Mouse (Mus musculus) layer of hippocampus, adult 9-11 months (tissue): ENCODE measurements around the gene Ebf1.

Source experiments
- DNase-seq: peaks from one replicate; pipeline ENCODE4 v3.0.0; 2022

The Ebf1 gene

GRCm38 (mm10) chr11:44976254-44976802 is 359.2 kb downstream of the Ebf1 start:
- DNase-seq: no peak

DNA sequence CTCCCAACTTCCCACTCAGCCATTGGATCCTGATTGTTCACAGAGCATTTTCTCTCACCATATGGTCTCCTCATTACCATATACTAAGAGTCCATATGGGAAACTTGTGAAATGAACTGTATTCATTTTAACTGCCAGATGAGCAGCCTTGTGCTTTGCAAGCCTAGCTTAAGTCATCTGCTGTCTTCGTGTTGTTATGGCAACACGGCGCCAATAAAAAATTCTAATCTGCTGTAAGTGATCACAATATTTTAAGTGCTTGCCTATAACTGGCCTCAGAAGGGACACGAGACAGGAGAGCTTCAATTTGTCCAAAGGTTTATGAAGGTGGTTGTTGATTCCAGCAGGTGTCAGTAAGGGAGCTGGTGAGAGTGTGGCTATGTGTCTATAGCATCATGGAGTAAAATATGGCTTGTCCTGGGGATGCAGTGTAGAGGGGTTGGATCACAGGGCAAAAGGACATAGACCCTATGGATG is 360.8 kb downstream of the Ebf1 start:
- DNase-seq: peak; percentile 80

DNA sequence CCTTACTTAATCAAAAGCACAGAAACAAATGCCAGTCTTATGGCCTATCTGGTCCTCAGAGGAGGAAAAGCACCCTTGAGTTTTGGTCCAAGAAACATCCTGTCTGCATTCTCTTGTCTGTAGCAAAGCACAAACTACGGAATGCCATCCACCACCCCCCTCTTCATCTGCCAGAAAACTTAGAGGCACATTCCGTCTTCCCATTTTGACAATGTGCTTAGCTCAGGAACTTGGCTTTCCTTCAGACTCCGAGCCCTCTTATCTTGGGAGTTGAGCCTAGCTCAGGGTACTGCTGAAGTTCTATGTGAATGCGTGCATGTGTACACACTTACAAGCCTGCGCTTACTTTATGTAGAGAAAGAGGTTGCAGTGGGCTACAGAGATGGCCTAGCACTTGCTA is 362.3 kb downstream of the Ebf1 start:
- peak; percentile 19 for DNase-seq

GRCm38 (mm10) chr11:44982225-44982624 is 365.1 kb downstream of the Ebf1 start:
- no peak for DNase-seq

DNA sequence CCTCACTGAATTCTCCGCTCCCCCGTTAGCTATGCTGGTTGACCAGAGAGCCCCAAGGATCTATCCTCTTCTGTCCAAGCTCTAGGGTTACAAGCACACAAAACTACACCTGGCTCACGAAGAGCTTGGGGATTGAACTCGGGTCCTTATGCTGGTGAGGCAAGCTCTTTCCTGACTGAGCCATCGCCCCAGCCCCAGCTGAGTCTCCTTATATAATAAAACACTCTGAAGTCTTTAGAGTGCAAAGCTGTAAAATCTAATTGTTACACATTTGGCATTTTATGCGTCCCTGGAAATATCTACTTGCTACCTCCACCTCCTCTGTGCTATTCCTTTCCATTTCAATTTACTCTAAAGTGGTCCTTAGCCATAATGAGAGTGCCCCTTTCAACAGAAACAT is 366.8 kb downstream of the Ebf1 start:
- DNase-seq: no peak

GRCm38 (mm10) chr11:44984381-44984780 is 367.3 kb downstream of the Ebf1 start:
- DNase-seq: no peak

GRCm38 (mm10) chr11:44987796-44988195 is 370.7 kb downstream of the Ebf1 start:
- DNase-seq: no peak

DNA sequence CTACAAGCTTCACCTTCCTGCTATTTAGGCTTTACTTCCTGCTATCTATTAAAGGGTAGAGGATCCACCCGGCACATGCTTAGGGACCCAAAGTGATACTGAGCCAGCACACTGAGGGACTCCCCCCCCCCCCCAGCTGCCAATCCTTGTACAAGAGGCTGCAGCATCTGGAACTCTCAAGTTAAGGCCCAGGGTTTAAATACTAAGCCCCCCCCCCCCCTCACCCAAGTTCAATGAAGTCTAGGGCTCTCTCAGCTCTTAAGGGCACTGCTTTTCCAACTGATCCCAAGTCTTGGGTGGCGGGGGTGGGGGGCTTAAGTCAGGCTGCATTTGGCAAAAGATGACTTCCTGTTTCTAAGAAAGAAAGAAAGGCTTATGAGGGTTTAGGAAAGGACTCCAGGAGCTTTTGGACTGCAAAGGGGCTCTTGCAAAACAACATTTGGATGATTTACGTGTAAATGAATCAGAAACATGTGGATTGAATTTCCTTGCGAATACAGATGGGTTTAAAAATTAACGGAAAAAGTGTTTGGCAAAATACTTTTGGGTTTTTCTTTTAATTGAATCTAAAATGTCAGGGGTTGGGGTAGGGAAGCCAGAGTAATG is 385.7 kb downstream of the Ebf1 start:
- no peak for DNase-seq

DNA sequence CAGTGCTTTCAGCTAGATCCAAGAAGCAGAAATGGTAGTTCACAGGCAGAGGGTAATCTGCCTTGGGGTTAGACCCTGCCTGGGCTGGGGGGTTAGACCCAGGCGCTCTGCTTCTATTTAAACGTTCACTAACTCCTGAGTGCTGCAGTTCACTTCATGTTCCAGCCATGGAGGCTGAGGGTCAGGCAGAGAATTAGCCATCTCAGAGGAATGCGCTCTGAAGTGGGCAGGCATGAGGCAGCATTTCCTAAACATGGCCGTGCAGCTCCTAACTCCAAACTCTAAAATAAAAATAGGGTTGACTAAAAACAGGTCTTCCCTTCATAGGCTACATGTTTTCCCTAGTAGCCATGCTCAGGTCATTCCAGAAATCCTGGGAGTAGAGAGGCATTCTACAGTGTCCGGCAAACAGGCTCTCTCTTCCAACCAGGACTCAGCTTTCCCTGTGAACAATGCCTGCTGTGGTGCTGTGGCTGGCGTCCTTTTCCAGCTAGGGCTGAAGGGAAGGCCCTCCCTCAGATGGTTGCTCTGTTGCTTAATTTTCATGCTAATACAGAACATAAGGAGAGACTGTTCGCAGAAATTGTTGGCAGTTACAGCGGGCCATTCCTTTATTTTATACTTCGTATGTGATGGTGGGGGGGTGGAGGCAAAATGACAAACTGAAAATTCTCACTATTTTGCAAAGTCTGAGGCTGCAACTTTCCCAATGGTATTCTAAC is 386.8 kb downstream of the Ebf1 start:
- no peak for DNase-seq

DNA sequence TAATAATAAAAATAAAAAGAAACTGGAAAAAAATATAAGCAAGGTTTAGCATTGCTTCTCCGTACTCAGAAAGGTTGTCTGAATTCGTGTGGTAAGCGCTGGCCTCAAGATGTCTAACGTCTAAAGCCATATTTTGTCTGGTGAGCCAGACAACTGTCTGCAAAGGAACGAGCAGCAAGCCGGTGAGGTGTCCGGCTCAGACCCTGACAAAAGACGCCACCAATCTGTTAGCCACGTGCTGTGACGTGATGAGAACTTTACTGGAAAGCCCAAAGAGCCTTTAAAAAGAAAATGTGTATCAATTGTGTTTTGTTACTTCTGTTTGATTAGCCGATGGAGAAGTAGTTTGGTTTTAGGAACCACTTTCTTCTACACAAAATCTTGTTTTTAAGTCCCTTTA is 390.2 kb downstream of the Ebf1 start:
- no peak for DNase-seq

- peak; percentile 29 for DNase-seq
Observed at GRCm38 (mm10) chr11:45008078-45008477, 391.0 kb downstream of the Ebf1 start.

DNA sequence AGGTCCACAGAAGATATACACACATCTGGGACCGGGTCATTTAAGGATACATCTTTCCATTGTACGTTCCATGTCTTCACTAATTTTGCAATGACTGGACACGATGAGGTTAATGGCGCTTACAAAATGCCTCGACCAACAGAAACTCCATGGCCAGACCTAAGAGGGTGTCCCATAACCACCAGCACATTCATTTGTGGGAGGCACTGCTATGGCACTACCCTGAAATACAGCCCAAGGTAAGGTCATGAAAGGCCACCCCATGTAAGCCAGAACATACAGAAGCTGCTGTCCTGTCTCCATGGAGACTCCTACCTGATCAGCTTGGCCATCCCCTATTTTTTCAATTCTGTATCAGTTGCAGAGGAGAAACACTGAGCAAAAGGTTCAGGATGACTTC is 391.6 kb downstream of the Ebf1 start:
- DNase-seq: no peak

- DNase-seq: no peak
Observed at GRCm38 (mm10) chr11:45012081-45012480, 395.0 kb downstream of the Ebf1 start.

DNA sequence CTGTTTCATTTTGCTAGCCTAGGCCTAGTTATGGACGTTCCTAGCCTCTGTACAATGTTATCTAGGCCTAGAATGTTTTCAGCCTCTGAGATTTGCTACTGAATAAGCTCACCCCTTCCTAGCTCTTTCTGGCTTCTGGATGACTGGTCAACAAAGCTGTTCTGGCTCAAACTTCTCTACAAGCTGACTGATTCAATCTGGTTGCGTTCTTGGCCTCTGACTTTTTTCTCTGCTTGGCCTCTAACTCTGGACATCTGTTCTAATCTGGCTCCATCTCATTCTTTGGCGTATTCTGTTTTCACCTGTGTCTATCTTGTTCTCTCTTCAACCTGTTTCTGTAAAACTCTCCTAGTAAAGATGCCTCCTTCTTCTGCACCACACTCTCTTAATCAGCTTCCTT is 400.4 kb downstream of the Ebf1 start:
- DNase-seq: no peak

DNA sequence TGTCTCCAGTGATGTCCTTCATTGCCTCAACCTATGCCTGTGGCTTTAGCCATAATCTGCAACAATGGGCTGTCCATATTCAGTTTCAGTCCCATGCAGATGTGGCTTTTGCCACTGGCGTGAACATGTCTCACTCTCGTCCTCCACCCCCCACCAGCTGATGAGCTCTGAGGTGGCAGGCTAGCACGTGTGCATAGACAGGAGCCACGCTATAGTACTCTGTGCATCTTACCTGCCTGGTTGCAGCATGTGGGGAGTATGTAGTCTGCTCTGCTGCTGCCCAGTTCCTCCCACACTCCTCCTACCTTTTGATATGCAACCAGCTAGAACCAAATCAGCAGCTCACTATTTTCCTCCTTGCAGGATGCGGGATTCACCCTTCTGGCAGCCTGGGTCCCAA is 408.9 kb downstream of the Ebf1 start:
- no peak for DNase-seq

- no peak for DNase-seq
Observed at GRCm38 (mm10) chr11:45026674-45027073, 409.6 kb downstream of the Ebf1 start.

GRCm38 (mm10) chr11:45027076-45027475 is 410.0 kb downstream of the Ebf1 start:
- DNase-seq: no peak

DNA sequence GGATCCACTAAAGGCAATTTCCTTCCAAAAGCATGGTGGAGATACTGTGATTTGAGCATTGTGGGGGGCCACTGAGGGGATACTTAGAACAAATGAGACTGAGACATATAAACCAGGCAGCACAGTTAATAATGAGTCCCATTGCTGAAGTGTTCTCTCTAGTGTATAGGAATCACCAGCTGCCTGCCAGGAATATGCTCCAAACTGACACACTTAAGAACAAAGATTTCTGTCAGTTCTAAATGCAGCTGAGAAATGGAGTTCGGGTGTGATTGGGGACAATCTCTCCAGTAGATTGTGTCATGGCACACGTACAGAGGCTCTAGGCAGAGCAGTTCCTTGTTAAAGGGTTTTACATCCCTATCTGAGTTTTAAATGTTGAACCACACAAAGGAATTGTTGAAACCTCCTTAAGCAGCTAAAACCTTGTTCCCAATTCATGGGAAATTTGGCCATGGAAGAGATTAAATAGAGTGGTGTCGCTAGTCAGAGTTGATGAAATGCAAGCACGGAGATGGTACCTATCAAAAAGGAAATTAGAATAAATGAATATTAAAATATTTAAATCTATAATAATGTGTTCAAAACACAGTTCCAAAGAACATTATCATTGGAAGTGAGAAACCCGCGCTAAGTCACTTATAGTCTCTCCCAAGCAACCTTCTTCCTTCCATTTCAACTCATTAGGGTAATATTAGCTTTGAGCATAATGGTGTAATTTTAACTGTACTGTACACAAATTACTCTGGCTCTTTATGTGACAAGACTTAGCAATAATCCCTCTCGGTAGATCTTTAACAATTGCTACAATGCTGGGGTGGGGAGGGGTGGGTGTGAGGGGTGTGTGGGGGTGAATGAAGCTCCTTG is 438.9 kb downstream of the Ebf1 start:
- no peak for DNase-seq
